Mouse (Mus musculus) MN1 (cell line): ENCODE measurements around the gene Gpsm2.
"Not testable (repeated sequence)": the region's sequence is repeated elsewhere in the genome, so short reads cannot be mapped to it uniquely, and the experiment has no call there.

Source experiments
- DNase-seq: peaks from one replicate; pipeline ENCODE4 v3.0.0-alpha.2; 2016; ENCODE audit warnings: low spot score

Gpsm2 gene

GRCm38 (mm10) chr3:108726413-108726812 lies 4.3 kb upstream of the Gpsm2 start:
- DNase-seq = no peak

GRCm38 (mm10) chr3:108721076-108721991 lies 775 bp downstream of the Gpsm2 start:
- peak; percentile 64 for DNase-seq

- no peak for DNase-seq
Measured at GRCm38 (mm10) chr3:108719761-108720160, 2.3 kb downstream of the Gpsm2 start.

DNA sequence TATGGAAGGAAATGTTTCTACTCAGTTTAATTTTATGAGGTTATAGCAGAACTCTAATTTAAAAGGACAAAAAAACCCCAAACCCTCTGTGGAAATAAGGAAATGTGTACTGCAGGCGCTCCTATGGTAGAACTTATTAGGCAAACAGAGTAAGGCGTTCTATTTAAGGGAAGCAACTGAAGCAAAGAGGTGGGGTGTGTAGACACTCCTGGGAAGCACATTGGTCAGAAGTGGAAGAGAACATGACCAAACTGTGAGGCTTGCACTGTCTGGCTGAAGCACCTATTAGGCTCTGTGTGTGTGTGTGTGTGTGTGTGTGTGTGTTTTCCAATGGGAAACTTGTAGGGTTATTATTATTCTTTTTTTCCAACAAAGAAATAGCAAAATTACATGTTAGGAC lies 2.8 kb downstream of the Gpsm2 start:
- DNase-seq = no peak

GRCm38 (mm10) chr3:108717896-108718502 lies 4.1 kb downstream of the Gpsm2 start:
- DNase-seq = no peak

DNA sequence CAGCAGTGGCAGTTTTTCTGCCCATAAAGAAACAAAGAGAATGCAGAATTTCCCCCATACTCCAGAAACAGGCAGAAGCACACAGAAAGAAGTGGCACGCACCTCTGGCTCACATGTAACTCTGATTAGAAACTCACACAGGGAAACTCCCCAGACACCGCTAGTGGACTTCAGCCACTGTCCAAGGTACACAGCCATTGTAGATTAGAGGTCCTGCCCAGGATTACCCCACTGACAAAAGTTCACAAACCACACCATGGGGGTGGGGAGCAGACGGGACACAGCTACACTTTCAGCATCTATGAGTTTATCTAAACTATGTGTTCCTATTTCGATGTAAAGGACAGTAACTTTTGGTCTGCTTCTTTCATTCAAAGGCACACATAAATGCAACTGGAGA lies 7.3 kb downstream of the Gpsm2 start:
- no peak for DNase-seq

GRCm38 (mm10) chr3:108713065-108713675 lies 8.9 kb downstream of the Gpsm2 start:
- DNase-seq = no peak

DNA sequence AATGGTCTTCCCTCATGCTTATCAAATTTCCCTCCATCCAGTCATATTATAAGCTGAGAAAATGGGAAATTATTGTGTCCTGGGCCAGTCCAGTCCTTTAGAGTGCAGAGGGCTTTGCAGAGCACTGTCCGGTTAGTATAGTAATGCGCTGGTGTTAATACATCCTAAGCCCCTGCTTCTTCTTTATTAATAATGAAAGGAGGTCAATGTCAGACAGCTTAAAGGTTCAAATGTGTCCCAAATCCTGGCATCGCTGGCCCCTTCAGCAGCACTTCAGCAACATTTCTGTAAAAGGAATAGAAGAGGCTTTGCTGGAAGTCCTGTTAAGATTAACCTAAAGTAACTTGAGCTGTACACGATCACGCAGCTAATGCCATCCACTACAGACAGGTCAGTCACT lies 10.8 kb downstream of the Gpsm2 start:
- no peak for DNase-seq

DNA sequence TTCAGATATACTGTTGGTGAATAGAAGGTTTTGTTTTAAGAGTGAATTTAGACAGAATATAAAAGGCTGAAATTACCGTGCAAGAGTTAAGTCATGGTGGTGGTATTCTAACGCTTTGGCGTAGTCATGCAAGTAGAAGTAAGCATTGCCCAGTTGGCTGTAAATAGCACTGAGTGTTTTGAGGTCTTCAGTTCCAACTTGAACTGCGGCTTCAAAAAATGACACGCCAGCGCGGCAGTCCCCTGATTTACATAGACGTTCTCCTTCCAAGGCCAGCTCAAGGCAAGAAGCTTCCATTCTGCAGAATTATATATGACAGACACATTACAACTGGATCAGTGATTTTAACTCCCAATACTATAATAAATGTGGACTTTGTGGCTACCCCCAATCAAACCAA lies 19.3 kb downstream of the Gpsm2 start:
- no peak for DNase-seq

GRCm38 (mm10) chr3:108701256-108701655 lies 20.9 kb downstream of the Gpsm2 start:
- peak; percentile 56 for DNase-seq

GRCm38 (mm10) chr3:108699786-108700185 lies 22.3 kb downstream of the Gpsm2 start:
- DNase-seq = no peak

- no peak for DNase-seq
Measured at GRCm38 (mm10) chr3:108698662-108699061, 23.4 kb downstream of the Gpsm2 start.

GRCm38 (mm10) chr3:108694321-108694720 lies 27.8 kb downstream of the Gpsm2 start:
- no peak for DNase-seq

DNA sequence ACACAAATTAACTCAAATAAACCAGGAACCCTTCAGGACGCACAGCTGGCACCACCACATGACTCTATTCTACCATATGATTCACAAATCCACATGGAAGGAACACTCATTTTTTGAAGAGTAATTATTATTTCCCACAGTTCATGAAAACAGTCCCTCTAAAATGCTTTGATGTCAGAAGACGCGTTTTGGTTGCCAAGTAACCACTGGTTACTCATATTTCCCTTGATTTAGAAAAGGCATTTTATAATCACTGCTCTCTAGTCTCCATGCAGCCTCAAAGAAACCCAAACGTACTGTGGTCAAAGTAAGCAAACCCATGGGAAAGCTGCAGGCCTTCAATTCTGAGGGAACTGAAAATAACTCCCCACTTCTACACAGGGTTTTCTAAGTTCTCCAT lies 32.1 kb downstream of the Gpsm2 start:
- no peak for DNase-seq

DNA sequence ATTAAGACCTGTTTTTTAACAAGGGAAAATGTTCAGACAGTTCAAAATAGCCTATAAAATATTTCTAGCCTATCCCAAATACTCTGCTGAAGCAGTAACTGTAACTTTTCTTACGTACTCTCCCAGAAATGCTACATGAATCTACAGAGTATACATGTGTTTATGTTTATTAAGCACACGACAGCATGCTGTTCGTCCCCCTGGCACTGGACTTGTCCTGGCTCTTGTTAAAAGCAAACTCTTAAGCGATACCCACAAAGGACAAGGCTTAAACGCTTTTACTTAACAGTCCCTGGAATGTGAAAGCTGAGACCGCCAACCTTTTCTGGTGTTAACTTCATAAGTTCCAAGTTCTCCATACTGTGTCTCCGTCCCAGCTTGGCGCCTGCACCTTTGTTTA lies 32.7 kb downstream of the Gpsm2 start:
- DNase-seq = no peak

- DNase-seq = no peak
Measured at GRCm38 (mm10) chr3:108689015-108689441, 33.1 kb downstream of the Gpsm2 start.

DNA sequence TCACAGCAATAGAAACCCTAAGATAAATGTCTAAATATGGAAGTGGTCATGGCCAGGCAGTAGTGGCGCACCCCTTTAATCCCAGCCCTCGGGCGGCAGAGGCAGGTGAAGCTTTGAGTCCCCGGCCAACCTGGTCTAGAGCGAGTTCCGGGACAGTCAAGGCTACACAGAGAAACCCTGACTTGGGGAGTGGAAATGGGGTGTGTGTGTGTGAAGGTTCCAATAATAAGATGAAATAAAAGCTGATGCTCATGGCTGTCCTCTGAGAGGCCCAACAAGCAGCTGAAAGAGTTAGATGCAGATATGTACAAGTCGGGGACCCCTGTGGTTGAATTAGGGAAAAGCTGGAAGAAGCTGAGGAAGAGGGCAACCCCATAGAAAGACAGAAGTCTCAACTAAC lies 36.4 kb downstream of the Gpsm2 start:
- DNase-seq = no peak

DNA sequence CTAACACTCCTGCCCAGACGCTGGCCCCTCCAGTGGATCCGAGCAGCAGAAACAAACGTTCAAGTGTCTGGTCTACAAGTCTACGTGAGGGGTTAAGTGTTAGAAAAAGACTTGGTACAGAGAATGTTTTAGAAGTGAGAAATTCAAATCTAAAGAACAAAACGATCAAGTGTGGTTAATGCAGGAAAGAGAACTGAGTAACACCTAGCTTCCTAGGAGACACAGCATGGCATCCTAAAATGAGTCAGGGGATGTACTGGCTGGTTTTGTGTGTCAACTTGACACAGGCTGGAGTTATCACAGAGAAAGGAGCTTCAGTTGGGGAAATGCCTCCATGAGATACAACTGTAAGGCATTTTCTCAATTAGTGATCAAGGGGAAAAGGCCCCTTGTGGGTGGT lies 38.5 kb downstream of the Gpsm2 start:
- DNase-seq = not testable (repeated sequence)

DNA sequence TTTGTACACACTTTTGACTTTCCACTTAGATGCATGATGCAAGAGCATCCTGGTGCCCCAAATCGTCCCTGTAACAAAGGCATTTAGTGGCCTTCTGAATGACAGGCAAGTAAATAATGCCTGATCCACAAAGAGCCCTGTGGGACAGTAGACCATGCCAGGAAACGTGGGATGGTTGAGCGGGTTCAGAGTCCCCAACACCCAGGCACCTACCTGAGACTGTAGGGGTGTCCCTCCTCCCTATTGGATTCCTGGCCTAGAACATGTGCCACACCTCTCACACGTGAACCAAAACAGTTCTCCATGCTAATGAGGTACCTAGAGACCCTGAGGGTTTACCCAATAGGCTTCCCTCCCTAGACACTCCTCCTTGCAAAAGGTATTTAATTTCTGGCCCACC lies 41.1 kb downstream of the Gpsm2 start:
- DNase-seq = no peak

DNA sequence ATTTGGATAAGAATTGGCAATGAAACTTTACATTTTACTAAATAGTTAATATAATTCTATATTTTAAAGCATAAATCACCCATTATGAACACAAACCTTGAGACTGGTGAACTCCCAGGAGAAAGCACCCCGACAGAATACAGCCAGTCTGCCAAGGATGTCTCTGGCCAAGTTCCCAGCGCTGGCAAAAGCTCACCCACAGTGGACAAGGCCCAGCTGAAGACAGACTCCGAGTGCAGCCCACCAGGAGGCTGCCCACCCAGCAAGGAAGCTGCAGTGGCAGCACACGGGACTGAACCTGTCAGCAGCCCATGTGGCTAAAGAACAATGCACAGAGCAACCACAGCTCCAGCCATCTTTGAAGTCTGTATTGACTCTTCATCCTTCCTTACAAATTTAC lies 45.5 kb downstream of the Gpsm2 start:
- DNase-seq = no peak

DNA sequence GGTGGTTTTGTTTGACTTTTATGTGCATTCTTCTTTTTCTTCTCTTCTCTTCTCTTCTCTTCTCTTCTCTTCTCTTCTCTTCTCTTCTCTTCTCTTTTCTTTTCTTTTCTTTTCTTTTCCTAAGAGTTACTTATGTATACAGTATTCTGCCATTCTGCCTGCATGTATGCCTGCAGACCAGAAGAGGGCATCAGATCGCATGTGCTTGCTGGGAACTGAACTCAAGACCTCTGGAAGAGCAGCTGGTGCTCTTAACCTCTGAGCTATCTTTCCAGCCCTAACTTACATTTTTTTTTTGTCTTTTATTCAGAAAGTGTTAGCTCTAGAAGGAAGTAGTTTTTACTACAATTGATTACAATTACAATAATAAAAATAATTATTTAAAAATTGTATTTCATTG lies 61.2 kb downstream of the Gpsm2 start:
- DNase-seq = no peak

GRCm38 (mm10) chr3:108658612-108659011 lies 63.5 kb downstream of the Gpsm2 start:
- no peak for DNase-seq

- no peak for DNase-seq
Measured at GRCm38 (mm10) chr3:108655486-108655885, 66.6 kb downstream of the Gpsm2 start.
